Mouse (Mus musculus) limb, embryonic 10.5 days (tissue): ENCODE data around the gene Atp4b. TPM values are rescaled to one million over a fixed set of nuclear protein-coding genes. Genes with fewer than 3 reads are reported as not detected.
"Not testable (repeated sequence)": the region's sequence is repeated elsewhere in the genome, so short reads cannot be mapped to it uniquely, and the experiment has no call there.

Experiments
- DNase-seq: peaks from one replicate; pipeline ENCODE4 v3.0.0-alpha.2; 2017; ENCODE audit warnings: low spot score
- H3K27ac ChIP-seq: fragments of 300-500 bp; sonication (generic); 2 replicates; pipeline ENCODE4 v1.5.1; 2016; ENCODE audit warnings: mild to moderate bottlenecking
- H3K27me3 ChIP-seq: fragments of 300-500 bp; sonication (generic); 2 replicates; pipeline ENCODE4 v1.6.1; 2016; ENCODE audit warnings: low read depth, mild to moderate bottlenecking; ENCODE audit not compliant: poor library complexity, severe bottlenecking
- H3K36me3 ChIP-seq: fragments of 300-500 bp; sonication (generic); 2 replicates; pipeline ENCODE4 v1.6.1; 2016; ENCODE audit warnings: mild to moderate bottlenecking, moderate library complexity
- H3K4me1 ChIP-seq: fragments of 300-500 bp; sonication (generic); 2 replicates; pipeline ENCODE4 v1.6.1; 2016
- H3K4me3 ChIP-seq: fragments of 300-500 bp; sonication (generic); 2 replicates; pipeline ENCODE4 v1.5.1; 2016; ENCODE audit warnings: mild to moderate bottlenecking, moderate library complexity
- H3K9me3 ChIP-seq: fragments of 300-500 bp; sonication (generic); replicated peaks from 2 replicates; pipeline ENCODE4 v1.6.1; 2016; ENCODE audit warnings: mild to moderate bottlenecking
- WGBS: fragments of 180-500 bp; shearing (Covaris S2); methylation state at CpG from one replicate; pipeline ENCODE4 v1.1.7; 2016; 5-methylcytosine and 5-hydroxymethylcytosine counted together
- polyA plus RNA-seq: library from polyadenylated mRNA; unstranded; fragments of >200 nt; fragmentation: Nextera tagmentation; extraction: Ambion mirVana; gene quantifications from 2 replicates; pipeline ENCODE4 v1.2.1, GENCODE M21; 2016

Gene Atp4b
- polyA plus RNA-seq, 1 experiment from 2014 or later: not detected

DNA sequence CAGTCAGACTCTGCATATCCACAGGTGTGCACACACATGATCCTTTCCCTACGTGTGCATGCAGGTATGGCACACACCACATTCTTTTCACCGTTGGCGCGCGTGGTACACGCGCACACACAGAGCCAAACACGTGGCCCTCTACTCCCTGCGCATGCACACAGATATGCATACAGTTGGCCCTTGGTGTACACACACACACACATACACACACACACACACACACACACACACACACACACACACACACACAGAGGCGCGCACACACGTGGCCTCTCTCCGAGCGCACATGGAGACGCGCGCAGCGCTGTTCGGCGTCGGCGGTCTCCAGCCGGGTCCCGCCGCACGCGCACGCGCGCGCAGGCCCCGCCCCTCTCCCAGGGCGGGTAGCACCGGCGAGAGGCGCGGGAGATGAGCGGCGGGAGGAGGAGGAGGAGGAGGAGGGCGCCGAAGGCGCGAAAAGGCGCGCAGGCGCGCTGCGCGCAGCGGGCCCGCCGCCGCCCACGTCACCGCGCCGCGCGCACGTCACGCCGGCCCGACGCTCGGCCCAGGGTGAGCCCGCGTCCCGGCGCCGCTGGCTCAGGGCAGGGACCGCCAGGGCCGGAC is 58.3 kb downstream of the Atp4b start, which contains the start of gene Tfdp1:
TSS of gene Tfdp1 (plus strand) at position 497 of the 606 bp plus-strand sequence.
- DNase-seq: peak; percentile 90

DNA sequence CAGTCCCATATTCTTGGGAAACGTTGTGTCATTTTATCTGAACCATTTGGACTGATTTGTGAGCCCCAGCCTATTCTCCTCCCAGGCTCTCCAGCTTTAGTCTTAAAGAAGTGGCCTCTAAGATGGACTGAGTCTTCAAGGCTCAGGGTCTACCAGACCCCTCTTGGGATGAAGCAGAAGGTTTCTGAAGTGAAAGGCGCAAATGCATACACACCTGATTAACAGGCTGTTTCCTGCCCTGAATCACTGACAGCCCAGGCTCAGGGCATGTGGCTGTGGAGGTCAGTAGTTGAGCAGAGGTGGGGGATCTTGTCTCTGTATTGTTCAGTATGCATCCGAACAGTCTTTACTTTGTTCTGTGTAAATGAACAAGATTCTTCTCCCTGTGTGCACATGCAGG is 58.9 kb downstream of the Atp4b start:
- Histone ChIP-seq H3K27ac (peak overlapping the region; percentile 97), H3K4me3 (peak overlapping the region; percentile 96), H3K36me3 (peaks cover 27% of the 10 kb centered on the region), H3K9me3 (no peaks in the 10 kb centered on the region), H3K27me3 (no peaks in the 10 kb centered on the region), H3K4me1 (peaks cover 29% of the 10 kb centered on the region)
- WGBS: 82% methylated on average over 3 of the region's 3 CpGs
- peak; percentile 37 for DNase-seq

More for the DNA sequence above, 58.3 kb downstream of the Atp4b start, which contains the start of gene Tfdp1:
- 14% methylated on average over 62 of the region's 72 CpGs for WGBS
- peaks cover 34% of the 10 kb centered on the region for H3K36me3 ChIP-seq
- H3K4me3 ChIP-seq: peak within 1 kb of the TSS; percentile 96
- no peaks in the 10 kb centered on the region for H3K9me3 ChIP-seq
- H3K27ac ChIP-seq: peak within 1 kb of the TSS; percentile 97
- H3K4me1 ChIP-seq: peaks cover 29% of the 10 kb centered on the region
- H3K27me3 ChIP-seq: no peaks in the 10 kb centered on the region

DNA sequence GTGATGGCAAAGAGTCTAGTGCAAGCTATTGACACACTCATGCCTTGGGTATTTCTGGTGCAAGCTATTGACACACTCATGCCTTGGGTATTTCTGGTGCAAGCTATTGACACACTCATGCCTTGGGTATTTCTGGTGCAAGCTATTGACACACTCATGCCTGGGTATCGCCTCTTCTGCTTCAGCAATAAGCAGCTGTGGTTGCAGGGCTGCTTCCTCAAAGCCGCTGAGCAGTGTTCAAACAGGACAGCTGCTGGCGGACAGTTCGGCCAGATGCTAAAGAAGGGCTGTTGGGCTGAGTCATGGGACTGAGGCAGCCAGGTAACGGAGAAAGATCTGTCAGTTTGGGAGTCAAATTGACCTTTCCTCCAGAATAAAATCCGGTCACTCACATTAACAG is 59.4 kb downstream of the Atp4b start:
- DNase-seq, H3K4me3 ChIP-seq, H3K9me3 ChIP-seq, H3K27me3 ChIP-seq: not testable (repeated sequence)
- Histone ChIP-seq H3K4me1 (peaks cover 29% of the 10 kb centered on the region), H3K27ac (peak overlapping the region; percentile 97), H3K36me3 (peaks cover 23% of the 10 kb centered on the region)
- WGBS: 92% methylated on average over 6 of the region's 6 CpGs

Other genes starting within 250 kb of the Atp4b start
- 186 and 196 TPM in 2 replicates for gene Lamp1, start 237.7 kb downstream of the Atp4b start, polyA plus RNA-seq
- 16.0 and 18.8 TPM in 2 replicates for gene Grtp1, start 196.2 kb downstream of the Atp4b start, polyA plus RNA-seq
- gene Adprhl1, start 142.7 kb downstream of the Atp4b start, polyA plus RNA-seq: 0.14 TPM in 1 of 2 replicates, not detected in the other
- 19.9 and 23.3 TPM in 2 replicates for gene Dcun1d2, start 108.7 kb downstream of the Atp4b start, polyA plus RNA-seq
- 32.1 and 37.5 TPM in 2 replicates for gene Tmco3, start 108.6 kb downstream of the Atp4b start, polyA plus RNA-seq
- 183 and 197 TPM in 2 replicates for gene Tfdp1, start 58.1 kb downstream of the Atp4b start, polyA plus RNA-seq
- gene Grk1, start 8.3 kb upstream of the Atp4b start, polyA plus RNA-seq: 0.06 TPM in 2 replicates
- 0.29 and 0.40 TPM in 2 replicates for gene Tmem255b, start 38.4 kb upstream of the Atp4b start, polyA plus RNA-seq
- gene Gas6, start 97.7 kb upstream of the Atp4b start, polyA plus RNA-seq: 3.4 and 4.3 TPM in 2 replicates
- gene 1700029H14Rik, start 165.6 kb upstream of the Atp4b start, polyA plus RNA-seq: not detected in 2 replicates